Mouse (Mus musculus) frontal cortex, postnatal 14 days (tissue): ENCODE results near the gene Adgrb3.
A peak's percentile ranks its signal among the peaks of the same experiment; 100 is the strongest.
"Not testable (repeated sequence)": the region's sequence is repeated elsewhere in the genome, so short reads cannot be mapped to it uniquely, and the experiment has no call there.

Experiments
- DNase-seq, 2 experiments: peaks; one replicate each; pipeline ENCODE4 v3.0.0; 2022; ENCODE audit warnings: low spot score in 2 of 2

The Adgrb3 gene

GRCm38 (mm10) chr1:25115512-25115911 lies 714.0 kb downstream of the Adgrb3 start:
- no peak for DNase-seq

- DNase-seq: no peak
Measured at GRCm38 (mm10) chr1:25107500-25108101, 721.9 kb downstream of the Adgrb3 start.

GRCm38 (mm10) chr1:25106679-25107078 lies 722.8 kb downstream of the Adgrb3 start:
- no peak for DNase-seq

- DNase-seq: peak; percentile 70 to 84
Measured at GRCm38 (mm10) chr1:25105367-25105766, 724.1 kb downstream of the Adgrb3 start.

- no peak for DNase-seq
Measured at GRCm38 (mm10) chr1:25088010-25088719, 741.3 kb downstream of the Adgrb3 start.

GRCm38 (mm10) chr1:25085616-25086372 lies 743.7 kb downstream of the Adgrb3 start:
- no peak for DNase-seq

GRCm38 (mm10) chr1:25082377-25082776 lies 747.1 kb downstream of the Adgrb3 start:
- DNase-seq: no peak

GRCm38 (mm10) chr1:25081265-25081849 lies 748.1 kb downstream of the Adgrb3 start:
- DNase-seq: no peak

- no peak for DNase-seq
Measured at GRCm38 (mm10) chr1:25079395-25079794, 750.1 kb downstream of the Adgrb3 start.

GRCm38 (mm10) chr1:25075952-25076351 lies 753.6 kb downstream of the Adgrb3 start:
- no peak for DNase-seq

GRCm38 (mm10) chr1:25063964-25064363 lies 765.5 kb downstream of the Adgrb3 start:
- no peak for DNase-seq

GRCm38 (mm10) chr1:25060935-25061334 lies 768.6 kb downstream of the Adgrb3 start:
- no peak for DNase-seq

GRCm38 (mm10) chr1:25060191-25060590 lies 769.3 kb downstream of the Adgrb3 start:
- DNase-seq: peak in 1 of 2 experiments; percentile 19

GRCm38 (mm10) chr1:25057656-25058055 lies 771.9 kb downstream of the Adgrb3 start:
- no peak for DNase-seq

- no peak for DNase-seq
Measured at GRCm38 (mm10) chr1:25057212-25057611, 772.3 kb downstream of the Adgrb3 start.

GRCm38 (mm10) chr1:25042091-25042490 lies 787.4 kb downstream of the Adgrb3 start:
- DNase-seq: no peak

- no peak for DNase-seq
Measured at GRCm38 (mm10) chr1:25034161-25034560, 795.3 kb downstream of the Adgrb3 start.

GRCm38 (mm10) chr1:25033155-25034095 lies 796.1 kb downstream of the Adgrb3 start:
- DNase-seq: no peak

GRCm38 (mm10) chr1:25023156-25023555 lies 806.4 kb downstream of the Adgrb3 start:
- no peak for DNase-seq

GRCm38 (mm10) chr1:25017851-25018250 lies 811.7 kb downstream of the Adgrb3 start:
- not testable (repeated sequence) for DNase-seq
